Mouse (Mus musculus): ENCODE measurements around the gene Top3a. TPM values are rescaled to one million over a fixed set of nuclear protein-coding genes. Genes with fewer than 3 reads are reported as not detected.

Gene Top3a
- polyA plus RNA-seq, 1 experiment, result 4.7 TPM

GRCm38 (mm10) chr11:60706696-60707480 is 70.3 kb downstream of the Top3a start:
- H3K4me1 ChIP-seq (ENCODE audit: control insufficient read depth, insufficient read depth, insufficient read length, low read length), result peaks cover 12% of the 10 kb centered on the region
- no peak overlapping the region for H3K4me3 ChIP-seq (ENCODE audit: low read depth, low read length)
- 82% methylated on average over 14 of the region's 14 CpGs for WGBS
- no peaks in the 10 kb centered on the region for H3K27me3 ChIP-seq (ENCODE audit: control insufficient read depth, insufficient read depth, low read length)
- peak overlapping the region; percentile 22; the same call in 1 of the 2 replicates for H3K27ac ChIP-seq (ENCODE audit: insufficient read depth, low read depth, low read length)
- H3K36me3 ChIP-seq (ENCODE audit: control insufficient read depth, insufficient read depth, low read length), result peaks cover 39% of the 10 kb centered on the region
- no peak for TF ChIP-seq POLR2A (IDR thresholded peaks at IDR 0.05; ENCODE audit: low read depth, low read length)
- TF ChIP-seq CTCF (IDR thresholded peaks at IDR 0.05; ENCODE audit: extremely low read depth, insufficient read length, insufficient replicate concordance, low read depth, low read length), result no peak

DNA sequence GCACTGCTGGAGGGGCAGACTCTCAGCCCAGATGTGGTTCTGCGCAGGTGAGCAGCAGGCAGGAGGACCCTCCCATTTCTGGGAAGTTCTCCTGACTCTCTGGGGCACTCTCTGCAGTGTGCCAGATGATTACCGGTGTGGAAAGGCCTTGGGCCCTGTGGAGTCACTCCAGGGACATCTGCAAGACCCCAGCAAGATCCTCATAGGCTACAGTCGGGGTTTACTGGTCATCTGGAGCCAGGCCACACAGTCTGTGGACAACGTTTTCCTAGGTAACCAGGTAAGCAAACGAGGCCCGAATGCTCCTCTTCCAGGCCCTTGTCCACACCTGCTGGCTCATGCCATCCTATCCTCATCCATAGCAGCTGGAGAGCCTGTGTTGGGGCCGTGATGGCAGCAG is 71.1 kb downstream of the Top3a start:
- H3K36me3 ChIP-seq (ENCODE audit: control insufficient read depth, insufficient read depth, low read length), result peaks cover 32% of the 10 kb centered on the region
- no peak overlapping the region for H3K27ac ChIP-seq (ENCODE audit: insufficient read depth, low read depth, low read length)
- H3K4me1 ChIP-seq (ENCODE audit: control insufficient read depth, insufficient read depth, insufficient read length, low read length), result peaks cover 12% of the 10 kb centered on the region
- TF ChIP-seq CTCF (IDR thresholded peaks at IDR 0.05; ENCODE audit: extremely low read depth, insufficient read length, insufficient replicate concordance, low read depth, low read length) (no peak), POLR2A (IDR thresholded peaks at IDR 0.05; ENCODE audit: low read depth, low read length) (no peak)
- no peaks in the 10 kb centered on the region for H3K27me3 ChIP-seq (ENCODE audit: control insufficient read depth, insufficient read depth, low read length)
- no peak overlapping the region for H3K4me3 ChIP-seq (ENCODE audit: low read depth, low read length)
- WGBS, result 90% methylated on average over 7 of the region's 7 CpGs

GRCm38 (mm10) chr11:60705255-60705654 is 71.9 kb downstream of the Top3a start:
- H3K27me3 ChIP-seq (ENCODE audit: control insufficient read depth, insufficient read depth, low read length), result no peaks in the 10 kb centered on the region
- peaks cover 29% of the 10 kb centered on the region; the same call in 1 of the 2 replicates for H3K36me3 ChIP-seq (ENCODE audit: control insufficient read depth, insufficient read depth, low read length)
- no peak overlapping the region for H3K4me3 ChIP-seq (ENCODE audit: low read depth, low read length)
- H3K4me1 ChIP-seq (ENCODE audit: control insufficient read depth, insufficient read depth, insufficient read length, low read length), result peaks cover 12% of the 10 kb centered on the region
- H3K27ac ChIP-seq (ENCODE audit: insufficient read depth, low read depth, low read length), result no peak overlapping the region
- WGBS, result 81% methylated on average over 3 of the region's 3 CpGs
- TF ChIP-seq CTCF (IDR thresholded peaks at IDR 0.05; ENCODE audit: extremely low read depth, insufficient read length, insufficient replicate concordance, low read depth, low read length) (no peak), POLR2A (IDR thresholded peaks at IDR 0.05; ENCODE audit: low read depth, low read length) (no peak)

GRCm38 (mm10) chr11:60704023-60704880 is 72.9 kb downstream of the Top3a start:
- Histone ChIP-seq H3K27me3 (ENCODE audit: control insufficient read depth, insufficient read depth, low read length) (no peaks in the 10 kb centered on the region), H3K27ac (ENCODE audit: insufficient read depth, low read depth, low read length) (no peak overlapping the region), H3K4me3 (ENCODE audit: low read depth, low read length) (no peak overlapping the region), H3K4me1 (ENCODE audit: control insufficient read depth, insufficient read depth, insufficient read length, low read length) (peaks cover 12% of the 10 kb centered on the region), H3K36me3 (ENCODE audit: control insufficient read depth, insufficient read depth, low read length) (peaks cover 20% of the 10 kb centered on the region; the same call in 1 of the 2 replicates)
- WGBS, result 95% methylated on average over 19 of the region's 19 CpGs
- TF ChIP-seq POLR2A (IDR thresholded peaks at IDR 0.05; ENCODE audit: low read depth, low read length) (no peak), CTCF (IDR thresholded peaks at IDR 0.05; ENCODE audit: extremely low read depth, insufficient read length, insufficient replicate concordance, low read depth, low read length) (no peak)

DNA sequence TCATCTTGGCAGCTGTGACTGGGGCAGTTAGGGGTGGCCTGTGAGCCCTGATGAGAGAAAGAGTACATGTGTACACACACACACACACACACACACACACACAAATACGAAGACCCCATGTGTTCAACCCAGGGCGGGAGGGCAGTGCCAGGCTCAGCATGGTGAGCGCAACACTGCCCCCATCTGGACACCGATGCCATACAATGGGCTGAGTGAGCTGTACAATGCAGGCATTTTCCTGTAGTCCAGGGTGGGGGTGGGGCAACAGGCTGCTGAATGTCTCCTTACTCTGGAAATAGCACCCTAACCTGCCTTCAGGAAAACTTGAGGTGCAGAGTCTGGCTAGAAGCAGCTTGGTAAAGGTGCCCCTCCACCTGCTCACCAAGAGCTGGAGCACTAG is 74.0 kb downstream of the Top3a start:
- Histone ChIP-seq H3K27ac (ENCODE audit: insufficient read depth, low read depth, low read length) (no peak overlapping the region), H3K36me3 (ENCODE audit: control insufficient read depth, insufficient read depth, low read length) (peaks cover 14% of the 10 kb centered on the region; the same call in 1 of the 2 replicates), H3K4me3 (ENCODE audit: low read depth, low read length) (no peak overlapping the region), H3K27me3 (ENCODE audit: control insufficient read depth, insufficient read depth, low read length) (no peaks in the 10 kb centered on the region), H3K4me1 (ENCODE audit: control insufficient read depth, insufficient read depth, insufficient read length, low read length) (peaks cover 14% of the 10 kb centered on the region)
- 45% methylated on average over 4 of the region's 4 CpGs for WGBS
- TF ChIP-seq POLR2A (IDR thresholded peaks at IDR 0.05; ENCODE audit: low read depth, low read length), result no peak
- TF ChIP-seq CTCF (IDR thresholded peaks at IDR 0.05; ENCODE audit: extremely low read depth, insufficient read length, insufficient replicate concordance, low read depth, low read length), result peak; percentile 54; the same call in 1 of the 2 replicates

DNA sequence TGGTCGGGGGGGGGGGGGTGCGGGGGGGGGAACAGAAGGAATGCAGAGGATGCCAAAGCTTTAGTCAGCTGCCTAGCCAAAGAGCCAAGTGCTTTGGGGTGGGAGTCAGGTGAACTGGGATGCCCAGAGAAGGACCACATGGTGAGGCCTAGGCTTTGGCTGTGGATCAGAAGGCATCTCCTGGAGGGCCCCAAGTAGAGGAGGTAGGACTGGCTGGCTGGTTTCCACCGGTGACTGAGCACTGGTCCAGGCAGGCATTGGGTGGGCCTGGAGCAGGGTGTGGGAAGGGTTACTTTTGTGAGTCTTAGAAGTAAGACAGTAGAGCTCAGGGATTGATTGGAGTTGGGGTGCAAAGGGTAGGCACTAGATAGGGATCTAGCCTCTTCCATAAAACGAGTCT is 75.6 kb downstream of the Top3a start:
- no peak overlapping the region for H3K4me3 ChIP-seq (ENCODE audit: low read depth, low read length)
- H3K27me3 ChIP-seq (ENCODE audit: control insufficient read depth, insufficient read depth, low read length), result no peaks in the 10 kb centered on the region
- WGBS, result 63% methylated on average over 3 of the region's 4 CpGs
- no peak overlapping the region for H3K27ac ChIP-seq (ENCODE audit: insufficient read depth, low read depth, low read length)
- TF ChIP-seq CTCF (IDR thresholded peaks at IDR 0.05; ENCODE audit: extremely low read depth, insufficient read length, insufficient replicate concordance, low read depth, low read length), result no peak
- TF ChIP-seq POLR2A (IDR thresholded peaks at IDR 0.05; ENCODE audit: low read depth, low read length), result no peak
- H3K4me1 ChIP-seq (ENCODE audit: control insufficient read depth, insufficient read depth, insufficient read length, low read length), result peaks cover 2% of the 10 kb centered on the region
- H3K36me3 ChIP-seq (ENCODE audit: control insufficient read depth, insufficient read depth, low read length), result peaks cover 9% of the 10 kb centered on the region; the same call in 1 of the 2 replicates
